Mouse (Mus musculus) limb, embryonic 13.5 days (tissue): ENCODE measurements around the gene Abca3. TPM values are rescaled to one million over a fixed set of nuclear protein-coding genes. Genes with fewer than 3 reads are reported as not detected.
"Not testable (repeated sequence)": the region's sequence is repeated elsewhere in the genome, so short reads cannot be mapped to it uniquely, and the experiment has no call there.

Source experiments
- ATAC-seq: fragments of 200-750 bp; cut with Nextera tagmentation; 2 replicates; pipeline ENCODE4 v1.8.0; 2017; ENCODE audit warnings: low read depth, moderate number of reproducible peaks, moderate TSS enrichment; ENCODE audit not compliant: low FRiP score
- H3K27ac ChIP-seq: fragments of 300-500 bp; sonication (generic); 2 replicates; pipeline ENCODE4 v1.5.1; 2015; ENCODE audit warnings: inconsistent platforms, mild to moderate bottlenecking, moderate library complexity
- H3K27me3 ChIP-seq: fragments of 300-500 bp; sonication (generic); 2 replicates; pipeline ENCODE4 v1.6.1; 2015; ENCODE audit warnings: mild to moderate bottlenecking, inconsistent platforms
- H3K36me3 ChIP-seq: fragments of 300-500 bp; sonication (generic); 2 replicates; pipeline ENCODE4 v1.6.1; 2015; ENCODE audit warnings: inconsistent platforms, mild to moderate bottlenecking, moderate library complexity
- H3K4me1 ChIP-seq: fragments of 300-500 bp; sonication (generic); 2 replicates; pipeline ENCODE4 v1.6.1; 2015; ENCODE audit warnings: inconsistent platforms
- H3K4me2 ChIP-seq: fragments of 300-500 bp; sonication (generic); replicated peaks from 2 replicates; pipeline ENCODE4 v1.6.1; 2015; ENCODE audit warnings: inconsistent platforms, mild to moderate bottlenecking, moderate library complexity
- H3K4me3 ChIP-seq: fragments of 300-500 bp; sonication (generic); 2 replicates; pipeline ENCODE4 v1.5.1; 2015; ENCODE audit warnings: moderate library complexity, mild to moderate bottlenecking, inconsistent platforms
- H3K9ac ChIP-seq: fragments of 300-500 bp; sonication (generic); 2 replicates; pipeline ENCODE4 v1.6.1; 2015; ENCODE audit warnings: mild to moderate bottlenecking, inconsistent platforms
- H3K9me3 ChIP-seq: fragments of 300-500 bp; sonication (generic); 2 replicates; pipeline ENCODE4 v1.6.1; 2016; ENCODE audit warnings: inconsistent platforms
- WGBS: fragments of 180-500 bp; shearing (Covaris S2); methylation state at CpG from one replicate; pipeline ENCODE4 v1.1.7; 2015; 5-methylcytosine and 5-hydroxymethylcytosine counted together
- polyA plus RNA-seq: library from polyadenylated mRNA; unstranded; fragments of >200 nt; fragmentation: Nextera tagmentation; extraction: Ambion mirVana; gene quantifications from 2 replicates; pipeline ENCODE4 v1.2.1, GENCODE M21; 2015

Abca3 gene
- polyA plus RNA-seq, 1 experiment from 2014 or later, result 6.6 TPM

DNA sequence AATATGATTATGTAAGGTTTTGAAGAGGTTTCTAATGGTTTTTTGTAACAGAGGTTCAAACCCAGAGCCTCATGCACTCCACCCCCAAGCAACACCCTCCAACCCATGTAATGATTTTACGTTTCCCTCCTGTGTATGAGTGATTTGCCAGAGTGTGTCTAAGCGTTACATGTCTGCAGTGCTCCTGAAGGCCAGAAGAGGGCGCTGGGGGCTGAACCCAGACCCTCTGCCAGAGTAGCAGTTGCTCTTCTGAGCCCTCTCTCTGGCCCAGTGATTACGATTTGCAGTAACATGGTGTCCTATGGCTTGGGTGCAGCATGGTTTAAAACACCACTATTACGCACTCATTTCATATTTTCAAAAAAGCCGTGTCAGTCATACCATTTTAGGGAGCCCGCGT is 39.4 kb downstream of the Abca3 start:
- H3K27me3 ChIP-seq, result no peaks in the 10 kb centered on the region
- H3K4me3 ChIP-seq, result no peak overlapping the region
- H3K9me3 ChIP-seq, result no peaks in the 10 kb centered on the region
- no peak overlapping the region for H3K4me2 ChIP-seq
- ATAC-seq, result no peak
- no peak overlapping the region for H3K27ac ChIP-seq
- H3K4me1 ChIP-seq, result no peaks in the 10 kb centered on the region
- WGBS, result 66% methylated on average over 8 of the region's 8 CpGs
- no peak overlapping the region for H3K9ac ChIP-seq
- no peaks in the 10 kb centered on the region for H3K36me3 ChIP-seq

DNA sequence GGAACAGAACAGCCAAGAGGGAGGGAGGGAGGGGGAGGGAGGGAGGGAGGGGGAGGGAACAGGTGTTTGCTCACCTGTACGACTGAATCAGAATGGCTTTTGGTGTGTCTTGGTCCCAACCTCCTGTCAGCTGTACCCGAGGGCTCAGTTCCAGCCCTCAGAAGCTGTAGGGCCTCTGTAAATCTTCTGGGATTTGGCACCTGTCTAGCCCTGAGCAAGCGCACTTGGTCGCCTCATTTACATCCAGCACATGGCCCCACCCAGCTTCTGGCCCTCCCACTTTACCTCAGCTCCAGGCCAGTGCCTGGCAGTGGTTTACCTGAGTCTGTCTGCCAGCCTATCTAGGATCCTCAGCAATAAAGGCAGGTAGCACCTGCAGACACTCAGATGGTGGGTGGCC is 41.8 kb downstream of the Abca3 start:
- H3K27me3 ChIP-seq, result no peaks in the 10 kb centered on the region
- H3K4me1 ChIP-seq, result no peaks in the 10 kb centered on the region
- 13% methylated on average over 4 of the region's 4 CpGs for WGBS
- no peak for ATAC-seq
- no peak overlapping the region for H3K27ac ChIP-seq
- no peak overlapping the region for H3K9ac ChIP-seq
- no peak overlapping the region for H3K4me3 ChIP-seq
- no peak overlapping the region for H3K4me2 ChIP-seq
- no peaks in the 10 kb centered on the region for H3K36me3 ChIP-seq
- no peaks in the 10 kb centered on the region for H3K9me3 ChIP-seq

DNA sequence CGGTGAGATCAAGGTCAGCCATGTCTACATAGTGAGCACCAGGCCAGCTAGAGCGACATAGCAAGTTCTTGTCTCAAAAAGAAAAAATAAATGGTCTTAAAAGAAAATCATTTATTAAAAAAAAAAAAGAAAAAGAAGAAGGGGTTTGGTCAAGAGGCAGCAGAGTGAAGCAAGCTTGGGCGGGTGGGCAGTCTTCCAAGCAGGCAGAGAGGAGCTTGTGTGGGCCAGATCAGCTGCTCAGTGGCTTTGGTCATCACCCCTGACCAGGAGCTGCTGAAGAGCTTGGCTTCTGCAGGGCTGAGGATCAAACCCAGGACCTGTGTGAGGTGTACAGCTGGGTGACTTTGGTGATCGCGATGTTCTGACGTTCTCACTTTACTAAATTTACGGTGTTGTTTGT is 42.7 kb downstream of the Abca3 start:
- ATAC-seq, result no peak
- Histone ChIP-seq H3K36me3 (no peaks in the 10 kb centered on the region), H3K9me3 (no peaks in the 10 kb centered on the region), H3K4me3 (no peak overlapping the region), H3K27ac (no peak overlapping the region), H3K4me2 (no peak overlapping the region), H3K4me1 (no peaks in the 10 kb centered on the region), H3K9ac (no peak overlapping the region), H3K27me3 (no peaks in the 10 kb centered on the region)
- WGBS, result 83% methylated on average over 7 of the region's 7 CpGs

DNA sequence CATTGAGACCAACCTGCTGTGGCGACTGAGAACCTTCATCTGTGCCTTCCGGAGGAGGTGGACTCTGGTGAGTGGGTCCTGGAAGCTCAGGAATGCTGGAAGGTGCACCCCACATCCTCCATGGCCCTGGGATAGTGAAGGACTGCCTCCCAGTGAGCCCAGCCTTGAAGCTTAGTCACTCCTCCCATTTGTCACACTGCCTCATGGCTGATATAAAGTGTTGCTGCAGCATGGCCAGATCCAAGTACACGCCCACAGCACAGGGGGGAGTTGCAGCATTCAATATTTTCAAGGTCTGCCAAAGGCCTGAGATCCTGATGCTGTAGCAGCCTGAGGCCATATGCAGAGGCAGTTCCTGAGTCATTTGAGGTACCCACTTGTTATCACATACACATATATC is 50.6 kb downstream of the Abca3 start:
- H3K4me2 ChIP-seq, result no peak overlapping the region
- H3K27ac ChIP-seq, result no peak overlapping the region
- ATAC-seq, result no peak
- H3K9ac ChIP-seq, result no peak overlapping the region
- no peak overlapping the region for H3K4me3 ChIP-seq
- WGBS, result 63% methylated on average over 3 of the region's 3 CpGs
- H3K36me3 ChIP-seq, result peaks cover 15% of the 10 kb centered on the region; the same call in 1 of the 2 replicates
- H3K27me3 ChIP-seq, result no peaks in the 10 kb centered on the region
- no peaks in the 10 kb centered on the region for H3K9me3 ChIP-seq
- no peaks in the 10 kb centered on the region for H3K4me1 ChIP-seq

DNA sequence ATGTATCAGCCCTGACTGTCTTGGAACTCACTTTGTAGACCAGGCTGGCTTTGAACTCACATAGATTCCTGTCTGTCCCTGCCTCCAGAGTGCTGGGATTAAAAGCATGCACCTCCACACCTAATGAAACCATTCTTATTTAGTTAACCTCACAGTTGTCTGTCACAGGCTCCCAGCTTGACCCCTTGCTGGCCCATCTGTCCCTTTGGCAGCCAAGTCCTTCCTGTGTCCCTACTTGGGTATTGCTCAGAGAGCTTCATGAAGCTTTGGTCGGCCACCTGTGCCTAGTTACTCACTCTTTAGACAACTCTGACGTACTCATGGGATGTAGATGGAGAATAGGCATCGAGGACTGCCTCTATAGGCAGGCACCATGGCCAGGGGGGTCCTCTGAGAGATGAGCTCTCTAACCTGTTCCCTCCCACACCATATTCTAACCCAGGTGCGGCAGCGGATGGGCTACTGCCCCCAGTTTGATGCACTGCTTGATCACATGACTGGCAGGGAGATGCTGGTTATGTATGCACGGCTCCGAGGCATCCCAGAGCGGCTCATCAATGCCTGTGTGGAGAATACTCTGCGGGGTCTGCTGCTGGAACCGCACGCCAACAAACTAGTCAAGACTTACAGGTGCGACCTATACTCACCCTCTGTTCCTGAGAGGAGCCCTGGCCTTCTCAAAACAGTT is 55.5 kb downstream of the Abca3 start:
- no peak for ATAC-seq
- H3K9me3 ChIP-seq, result no peaks in the 10 kb centered on the region
- no peak overlapping the region for H3K27ac ChIP-seq
- 84% methylated on average over 12 of the region's 12 CpGs for WGBS
- H3K4me3 ChIP-seq, result no peak overlapping the region
- H3K4me1 ChIP-seq, result no peaks in the 10 kb centered on the region
- H3K4me2 ChIP-seq, result no peak overlapping the region
- peaks cover 57% of the 10 kb centered on the region for H3K36me3 ChIP-seq
- H3K9ac ChIP-seq, result no peak overlapping the region
- H3K27me3 ChIP-seq, result no peaks in the 10 kb centered on the region

DNA sequence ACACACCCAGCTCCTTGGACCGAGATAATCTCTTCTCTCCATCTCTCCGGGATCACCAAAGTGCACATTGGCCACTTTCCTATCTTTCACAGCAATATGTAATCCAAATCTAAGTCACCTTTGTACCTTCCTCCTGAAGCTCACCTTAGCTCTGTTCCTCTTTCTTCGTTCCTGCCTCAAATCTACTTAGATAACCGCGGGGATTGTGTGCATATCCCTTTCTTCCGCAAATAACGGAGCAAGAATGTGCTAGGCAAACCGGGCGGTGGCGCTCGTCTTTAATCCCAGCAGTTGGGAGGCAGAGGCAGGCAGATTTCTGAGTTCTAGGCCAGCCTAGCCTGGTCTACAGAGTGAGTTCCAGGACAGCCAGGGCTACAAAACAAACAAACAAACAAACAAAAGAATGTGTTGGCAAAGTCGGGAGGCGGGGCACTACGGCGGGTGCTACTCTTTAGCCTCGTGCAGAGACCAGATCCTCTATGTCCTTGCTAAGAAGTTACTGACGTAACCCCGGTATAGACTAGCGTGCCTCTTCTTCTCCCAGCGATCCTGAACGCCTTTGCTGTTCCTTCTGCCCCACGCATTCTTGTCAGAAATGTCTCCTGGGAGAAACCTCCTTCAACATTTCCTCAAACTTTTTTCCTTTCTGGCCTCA is 61.9 kb downstream of the Abca3 start:
- H3K36me3 ChIP-seq, result peaks cover 60% of the 10 kb centered on the region

DNA sequence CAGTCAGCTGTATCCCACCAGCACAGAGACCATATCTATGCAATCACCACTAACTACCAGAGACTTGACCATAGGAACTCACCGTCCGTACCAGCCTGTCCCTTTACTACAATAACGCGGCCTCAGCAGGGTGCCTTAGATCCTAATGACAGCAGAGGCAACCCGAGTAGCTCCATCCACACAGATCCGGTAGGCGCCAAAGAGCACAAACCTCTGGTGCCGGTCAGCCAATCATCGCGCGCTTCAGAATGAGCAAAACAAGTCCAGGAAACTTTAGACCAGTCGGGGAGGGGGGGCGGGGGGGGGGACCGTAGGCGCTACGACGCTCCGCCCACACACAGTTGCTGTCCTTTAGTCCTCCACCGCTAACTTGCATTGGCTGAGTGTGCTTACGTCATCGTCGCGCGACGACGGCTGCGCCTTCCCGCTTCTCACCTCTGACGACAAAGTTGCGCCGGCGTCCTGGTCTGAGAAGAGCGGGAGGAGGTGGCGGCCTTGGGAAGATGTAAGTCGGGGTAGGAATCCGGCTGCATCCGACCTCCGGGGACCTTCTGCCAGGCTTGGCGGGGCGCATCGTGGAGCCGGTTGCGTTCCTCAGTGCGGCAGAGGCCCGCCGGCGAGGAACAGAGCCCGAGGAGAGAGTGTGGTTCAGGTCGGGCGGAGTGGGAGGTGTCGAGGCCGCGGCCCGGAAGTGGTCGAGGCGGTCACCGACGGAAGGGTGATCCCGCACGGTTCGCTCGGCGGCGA is 62.7 kb downstream of the Abca3 start, which contains the start of gene Rnps1:
Gene Rnps1 (plus strand): TSS at position 336 of the 747 bp plus-strand sequence.
- H3K4me3 ChIP-seq, result peak within 1 kb of the TSS; percentile 84
- under 1% methylated on average over 64 of the region's 64 CpGs for WGBS
- peak within 1 kb of the TSS; percentile 98 for H3K9ac ChIP-seq
- peak within 1 kb of the TSS; percentile 94 for H3K27ac ChIP-seq
- peaks cover 37% of the 10 kb centered on the region for H3K4me1 ChIP-seq
- no peaks in the 10 kb centered on the region for H3K27me3 ChIP-seq
- H3K36me3 ChIP-seq, result peaks cover 60% of the 10 kb centered on the region
- no peaks in the 10 kb centered on the region for H3K9me3 ChIP-seq
- peak within 1 kb of the TSS; percentile 99 for H3K4me2 ChIP-seq
- peak; percentile 94 for ATAC-seq

More for the DNA sequence above, 61.9 kb downstream of the Abca3 start:
- H3K9me3 ChIP-seq, result no peaks in the 10 kb centered on the region
- peaks cover 37% of the 10 kb centered on the region for H3K4me1 ChIP-seq
- no peaks in the 10 kb centered on the region for H3K27me3 ChIP-seq
- WGBS, result 33% methylated on average over 22 of the region's 22 CpGs
- peak overlapping the region; percentile 73 for H3K9ac ChIP-seq
- ATAC-seq, result peak; percentile 48; the same call in 1 of the 2 replicates
- peak overlapping the region; percentile 84 for H3K4me3 ChIP-seq
- peak overlapping the region; percentile 78 for H3K4me2 ChIP-seq
- peak overlapping the region; percentile 80 for H3K27ac ChIP-seq

DNA sequence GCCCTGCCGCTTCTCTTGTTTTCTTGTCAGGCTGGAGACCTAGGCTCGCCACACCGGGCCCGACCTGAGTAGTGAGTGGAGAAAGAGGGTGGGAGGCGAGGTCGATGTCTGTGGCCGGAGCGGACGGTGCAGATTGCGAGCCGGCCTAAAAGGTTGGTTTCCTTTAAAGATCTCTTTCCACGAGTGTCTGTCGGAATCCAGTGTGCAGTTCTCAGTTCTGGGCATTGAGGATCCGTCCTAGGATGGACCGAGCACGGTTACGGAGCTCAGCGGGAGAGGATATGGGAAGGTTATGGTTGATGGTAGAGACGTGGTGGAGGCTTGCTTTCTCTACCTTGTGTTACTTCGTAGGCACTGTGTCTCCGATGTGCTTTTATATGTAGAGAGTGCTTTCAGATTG is 63.3 kb downstream of the Abca3 start:
- WGBS, result under 1% methylated on average over 21 of the region's 21 CpGs
- ATAC-seq, result no peak
- Histone ChIP-seq H3K36me3 (peaks cover 60% of the 10 kb centered on the region), H3K4me2 (peak overlapping the region; percentile 99), H3K27me3 (no peaks in the 10 kb centered on the region), H3K27ac (peak overlapping the region; percentile 94; the same call in 1 of the 2 replicates), H3K4me1 (peaks cover 37% of the 10 kb centered on the region), H3K9me3 (no peaks in the 10 kb centered on the region), H3K4me3 (peak overlapping the region; percentile 84), H3K9ac (peak overlapping the region; percentile 98)

DNA sequence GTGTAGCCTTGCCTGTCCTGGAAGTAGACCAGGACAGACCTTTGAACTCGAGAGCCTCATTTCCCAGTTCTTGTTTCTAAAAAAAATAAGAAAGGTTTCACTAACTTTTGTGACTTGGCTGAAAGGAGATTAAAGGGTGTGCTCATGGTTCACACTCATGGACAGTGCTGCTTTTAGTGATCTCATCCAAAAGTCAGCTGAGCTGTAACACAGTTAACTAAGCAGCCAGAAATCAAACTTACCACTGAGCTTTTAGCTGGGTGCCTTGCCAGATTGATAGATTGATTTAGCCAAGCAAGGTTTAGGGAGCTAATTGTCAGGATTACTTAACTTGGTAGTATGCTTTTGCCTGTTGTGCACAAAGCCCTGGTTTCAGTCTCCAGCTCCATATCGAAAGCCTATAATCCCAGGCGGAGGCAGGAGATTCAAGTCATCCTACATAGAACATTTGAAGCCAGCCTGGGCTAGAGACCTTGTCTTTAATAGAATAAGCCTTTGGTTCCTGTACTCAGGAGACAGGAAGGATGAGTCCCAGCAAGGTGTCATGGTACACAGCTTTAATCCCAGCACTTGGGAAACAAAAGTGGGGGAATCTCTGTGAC is 64.4 kb downstream of the Abca3 start:
- WGBS, result 90% methylated on average over 3 of the region's 3 CpGs
- H3K9ac ChIP-seq, result peak overlapping the region; percentile 98
- H3K36me3 ChIP-seq, result peaks cover 60% of the 10 kb centered on the region
- no peaks in the 10 kb centered on the region for H3K27me3 ChIP-seq
- H3K27ac ChIP-seq, result no peak overlapping the region
- H3K4me3 ChIP-seq, result peak overlapping the region; percentile 84
- H3K9me3 ChIP-seq, result no peaks in the 10 kb centered on the region
- peak overlapping the region; percentile 99 for H3K4me2 ChIP-seq
- peaks cover 37% of the 10 kb centered on the region for H3K4me1 ChIP-seq
- no peak for ATAC-seq

DNA sequence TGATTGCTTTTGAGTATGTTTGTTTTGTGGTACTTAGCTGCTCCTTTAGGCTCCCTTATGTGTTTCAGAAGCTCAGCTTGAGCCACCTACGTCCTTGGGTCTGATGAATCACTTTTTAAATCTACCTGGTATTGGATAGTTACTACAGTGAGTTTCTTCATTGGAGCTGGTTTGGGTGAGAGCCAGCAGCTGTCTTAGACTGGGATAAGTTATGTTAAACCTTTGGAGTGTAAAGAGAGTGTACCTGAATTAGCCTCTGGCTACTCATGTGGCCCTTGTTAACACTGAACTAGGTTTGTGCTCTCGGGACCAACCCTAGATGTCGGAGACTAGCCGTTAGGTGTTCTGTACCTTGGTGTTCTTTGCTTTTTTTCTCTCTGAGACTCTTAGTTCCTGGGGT is 71.4 kb downstream of the Abca3 start:
- Histone ChIP-seq H3K27ac (no peak overlapping the region), H3K36me3 (peaks cover 71% of the 10 kb centered on the region), H3K4me1 (peaks cover 8% of the 10 kb centered on the region), H3K9ac (peak overlapping the region; percentile 19; the same call in 1 of the 2 replicates), H3K27me3 (no peaks in the 10 kb centered on the region), H3K9me3 (no peaks in the 10 kb centered on the region), H3K4me3 (no peak overlapping the region), H3K4me2 (no peak overlapping the region)
- 89% methylated on average over 4 of the region's 4 CpGs for WGBS
- no peak for ATAC-seq

DNA sequence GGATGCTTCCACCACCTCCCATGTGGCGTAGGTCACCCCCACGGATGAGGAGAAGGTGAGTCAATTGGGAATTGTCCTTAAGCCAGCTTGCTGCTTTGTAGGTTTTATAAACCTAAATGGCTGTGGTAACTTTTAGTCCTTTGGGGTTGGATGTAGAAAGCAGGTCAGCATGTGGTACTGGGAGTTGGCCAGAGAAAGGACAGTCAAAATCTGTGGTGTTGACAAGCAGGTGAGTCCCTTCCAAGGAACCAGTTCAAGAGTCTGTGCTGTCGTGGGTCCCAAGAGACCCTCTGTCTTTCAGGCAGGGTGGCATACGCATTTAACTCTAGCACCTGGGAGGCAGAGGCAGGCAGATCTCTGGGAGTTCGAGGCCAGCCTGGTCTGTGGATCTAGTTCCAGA is 72.7 kb downstream of the Abca3 start:
- 95% methylated on average over 5 of the region's 5 CpGs for WGBS

DNA sequence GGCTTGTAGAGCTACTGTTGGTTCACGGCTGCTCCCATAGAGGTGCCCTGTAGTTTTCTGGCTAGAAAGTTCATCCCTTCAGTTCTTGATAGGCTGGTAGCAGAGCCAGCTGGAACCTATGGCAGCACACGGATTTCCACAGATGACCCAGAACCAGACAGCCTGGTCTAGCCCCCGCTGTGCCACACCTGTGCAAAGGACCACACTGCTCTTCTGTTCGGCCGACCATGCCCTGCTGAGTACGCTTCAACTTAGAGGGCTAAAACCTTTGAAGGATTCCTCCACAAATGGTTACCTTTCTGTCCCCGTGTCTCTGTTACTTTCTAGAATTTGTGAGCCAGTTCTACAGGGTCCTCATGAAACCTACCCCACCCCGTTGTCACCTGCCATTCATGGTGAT is 73.6 kb downstream of the Abca3 start:
- 93% methylated on average over 6 of the region's 8 CpGs for WGBS
- not testable (repeated sequence) for ATAC-seq

More for the DNA sequence above, 72.7 kb downstream of the Abca3 start:
- no peak overlapping the region for H3K4me3 ChIP-seq
- no peak overlapping the region for H3K9ac ChIP-seq
- no peak overlapping the region for H3K4me2 ChIP-seq
- no peak for ATAC-seq
- H3K27me3 ChIP-seq, result no peaks in the 10 kb centered on the region
- peaks cover 16% of the 10 kb centered on the region for H3K4me1 ChIP-seq
- H3K9me3 ChIP-seq, result no peaks in the 10 kb centered on the region
- H3K36me3 ChIP-seq, result peaks cover 58% of the 10 kb centered on the region
- no peak overlapping the region for H3K27ac ChIP-seq

More for the DNA sequence above, 73.6 kb downstream of the Abca3 start:
- H3K4me1 ChIP-seq, result peaks cover 24% of the 10 kb centered on the region
- not testable (repeated sequence) for H3K27ac ChIP-seq, H3K9ac ChIP-seq, H3K9me3 ChIP-seq, H3K4me3 ChIP-seq, H3K27me3 ChIP-seq, H3K4me2 ChIP-seq
- peaks cover 49% of the 10 kb centered on the region for H3K36me3 ChIP-seq
